Mouse (Mus musculus): ENCODE measurements at regions not wholly inside any gene's neighbourhood (a gene's known extent, or its start where the extent isn't known, plus 50 kb on each side); places are given as distances from the start of the nearest gene placed in this dataset.

GRCm38 (mm10) chr14:46144707-46145106 is 234.5 kb upstream of the Gm15217 start:
- WGBS = 53% methylated on average over 6 of the region's 6 CpGs
- Histone ChIP-seq H3K36me3 (ENCODE audit: control insufficient read depth, insufficient read depth, low read length) (no peaks in the 10 kb centered on the region), H3K27me3 (ENCODE audit: control insufficient read depth, insufficient read depth, low read length) (no peaks in the 10 kb centered on the region), H3K27ac (ENCODE audit: low read depth, low read length) (no peak overlapping the region), H3K4me1 (ENCODE audit: control insufficient read depth, insufficient read depth, low read length) (no peaks in the 10 kb centered on the region), H3K4me2 (replicated peaks; ENCODE audit: low read depth, low read length) (no peak overlapping the region), H3K4me3 (ENCODE audit: low read length) (no peak overlapping the region), H3K9ac (ENCODE audit: low read depth, low read length) (no peak overlapping the region), H3K9me3 (ENCODE audit: control insufficient read depth, low read length) (no peaks in the 10 kb centered on the region)
- no peak for ATAC-seq (ENCODE audit: low FRiP score, low TSS enrichment)

GRCm38 (mm10) chr14:46145584-46145983 is 233.6 kb upstream of the Gm15217 start:
- ATAC-seq (ENCODE audit: low FRiP score, low TSS enrichment) = no peak
- Histone ChIP-seq H3K36me3 (ENCODE audit: control insufficient read depth, insufficient read depth, low read length) (no peaks in the 10 kb centered on the region), H3K4me3 (ENCODE audit: low read length) (no peak overlapping the region), H3K27ac (ENCODE audit: low read depth, low read length) (no peak overlapping the region), H3K9ac (ENCODE audit: low read depth, low read length) (no peak overlapping the region), H3K4me1 (ENCODE audit: control insufficient read depth, insufficient read depth, low read length) (no peaks in the 10 kb centered on the region), H3K9me3 (ENCODE audit: control insufficient read depth, low read length) (no peaks in the 10 kb centered on the region), H3K4me2 (replicated peaks; ENCODE audit: low read depth, low read length) (no peak overlapping the region), H3K27me3 (ENCODE audit: control insufficient read depth, insufficient read depth, low read length) (no peaks in the 10 kb centered on the region)
- 42% methylated on average over 7 of the region's 7 CpGs for WGBS

DNA sequence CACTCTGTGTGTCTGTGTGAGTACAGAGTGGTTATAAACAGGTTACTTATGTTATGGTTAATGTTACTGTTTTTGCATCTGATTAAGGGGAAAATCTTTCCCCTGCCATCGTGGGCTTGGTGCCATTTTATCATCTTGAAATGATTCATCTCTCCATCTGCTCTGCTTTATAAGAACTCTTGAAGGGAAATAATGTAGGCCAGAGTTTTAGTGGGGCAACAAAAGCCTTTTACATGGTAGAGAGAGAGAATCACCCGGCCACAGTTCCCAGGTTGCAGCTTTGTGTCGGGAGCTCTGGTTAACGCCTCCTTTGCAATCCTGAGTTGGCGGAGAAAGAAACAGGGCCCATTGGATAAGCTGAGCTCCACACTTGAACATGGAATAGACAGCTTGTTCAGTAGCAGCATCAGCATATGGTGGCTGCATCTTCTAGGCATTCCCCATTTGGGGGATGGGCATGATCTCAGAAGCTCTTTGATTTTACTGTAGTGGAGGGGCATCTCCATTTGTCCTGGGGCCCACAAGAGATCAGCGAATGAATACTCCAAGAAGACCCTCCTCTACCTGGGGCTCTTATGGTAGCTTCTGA is 230.0 kb upstream of the Gm15217 start:
- Histone ChIP-seq H3K27ac (ENCODE audit: low read depth, low read length) (no peak overlapping the region), H3K36me3 (ENCODE audit: control insufficient read depth, insufficient read depth, low read length) (no peaks in the 10 kb centered on the region), H3K9me3 (ENCODE audit: control insufficient read depth, low read length) (no peaks in the 10 kb centered on the region), H3K9ac (ENCODE audit: low read depth, low read length) (no peak overlapping the region), H3K4me3 (ENCODE audit: low read length) (no peak overlapping the region), H3K4me2 (replicated peaks; ENCODE audit: low read depth, low read length) (no peak overlapping the region), H3K4me1 (ENCODE audit: control insufficient read depth, insufficient read depth, low read length) (no peaks in the 10 kb centered on the region), H3K27me3 (ENCODE audit: control insufficient read depth, insufficient read depth, low read length) (no peaks in the 10 kb centered on the region)
- WGBS = 75% methylated on average over 6 of the region's 6 CpGs
- no peak for ATAC-seq (ENCODE audit: low FRiP score, low TSS enrichment)

- no peaks in the 10 kb centered on the region for H3K4me1 ChIP-seq (ENCODE audit: control insufficient read depth, insufficient read depth, low read length)
- H3K9me3 ChIP-seq (ENCODE audit: control insufficient read depth, low read length) = no peaks in the 10 kb centered on the region
- no peak overlapping the region for H3K4me3 ChIP-seq (ENCODE audit: low read length)
- 60% methylated on average over 2 of the region's 2 CpGs for WGBS
- no peaks in the 10 kb centered on the region for H3K36me3 ChIP-seq (ENCODE audit: control insufficient read depth, insufficient read depth, low read length)
- H3K27me3 ChIP-seq (ENCODE audit: control insufficient read depth, insufficient read depth, low read length) = no peaks in the 10 kb centered on the region
- no peak overlapping the region for H3K27ac ChIP-seq (ENCODE audit: low read depth, low read length)
- H3K9ac ChIP-seq (ENCODE audit: low read depth, low read length) = no peak overlapping the region
- H3K4me2 ChIP-seq (replicated peaks; ENCODE audit: low read depth, low read length) = no peak overlapping the region
- no peak for ATAC-seq (ENCODE audit: low FRiP score, low TSS enrichment)
Measured at GRCm38 (mm10) chr14:46158741-46159140, 220.5 kb upstream of the Gm15217 start.

GRCm38 (mm10) chr14:46172181-46172874 is 206.9 kb upstream of the Gm15217 start:
- 64% methylated on average over 9 of the region's 9 CpGs for WGBS

GRCm38 (mm10) chr14:46172875-46173324 is 206.3 kb upstream of the Gm15217 start:
- WGBS = 28% methylated on average over 6 of the region's 6 CpGs
- no peak for ATAC-seq (ENCODE audit: low FRiP score, low TSS enrichment)

More at GRCm38 (mm10) chr14:46172181-46172874, 206.9 kb upstream of the Gm15217 start:
- no peaks in the 10 kb centered on the region for H3K9me3 ChIP-seq (ENCODE audit: control insufficient read depth, low read length)
- H3K4me1 ChIP-seq (ENCODE audit: control insufficient read depth, insufficient read depth, low read length) = no peaks in the 10 kb centered on the region
- no peak overlapping the region for H3K4me2 ChIP-seq (replicated peaks; ENCODE audit: low read depth, low read length)
- no peak overlapping the region for H3K4me3 ChIP-seq (ENCODE audit: low read length)
- no peak for ATAC-seq (ENCODE audit: low FRiP score, low TSS enrichment)
- no peaks in the 10 kb centered on the region for H3K27me3 ChIP-seq (ENCODE audit: control insufficient read depth, insufficient read depth, low read length)
- no peak overlapping the region for H3K9ac ChIP-seq (ENCODE audit: low read depth, low read length)
- no peaks in the 10 kb centered on the region for H3K36me3 ChIP-seq (ENCODE audit: control insufficient read depth, insufficient read depth, low read length)
- H3K27ac ChIP-seq (ENCODE audit: low read depth, low read length) = no peak overlapping the region

GRCm38 (mm10) chr14:46174386-46174785 is 204.8 kb upstream of the Gm15217 start:
- ATAC-seq (ENCODE audit: low FRiP score, low TSS enrichment) = no peak
- Histone ChIP-seq H3K27ac (ENCODE audit: low read depth, low read length) (no peak overlapping the region), H3K4me3 (ENCODE audit: low read length) (no peak overlapping the region), H3K9ac (ENCODE audit: low read depth, low read length) (no peak overlapping the region), H3K4me2 (replicated peaks; ENCODE audit: low read depth, low read length) (no peak overlapping the region), H3K36me3 (ENCODE audit: control insufficient read depth, insufficient read depth, low read length) (no peaks in the 10 kb centered on the region), H3K9me3 (ENCODE audit: control insufficient read depth, low read length) (no peaks in the 10 kb centered on the region), H3K4me1 (ENCODE audit: control insufficient read depth, insufficient read depth, low read length) (no peaks in the 10 kb centered on the region), H3K27me3 (ENCODE audit: control insufficient read depth, insufficient read depth, low read length) (no peaks in the 10 kb centered on the region)
- 44% methylated on average over 5 of the region's 5 CpGs for WGBS

More at GRCm38 (mm10) chr14:46172875-46173324, 206.3 kb upstream of the Gm15217 start:
- no peak overlapping the region for H3K27ac ChIP-seq (ENCODE audit: low read depth, low read length)
- no peaks in the 10 kb centered on the region for H3K4me1 ChIP-seq (ENCODE audit: control insufficient read depth, insufficient read depth, low read length)
- H3K9me3 ChIP-seq (ENCODE audit: control insufficient read depth, low read length) = no peaks in the 10 kb centered on the region
- H3K9ac ChIP-seq (ENCODE audit: low read depth, low read length) = no peak overlapping the region
- no peak overlapping the region for H3K4me3 ChIP-seq (ENCODE audit: low read length)
- no peak overlapping the region for H3K4me2 ChIP-seq (replicated peaks; ENCODE audit: low read depth, low read length)
- H3K27me3 ChIP-seq (ENCODE audit: control insufficient read depth, insufficient read depth, low read length) = no peaks in the 10 kb centered on the region
- H3K36me3 ChIP-seq (ENCODE audit: control insufficient read depth, insufficient read depth, low read length) = no peaks in the 10 kb centered on the region

DNA sequence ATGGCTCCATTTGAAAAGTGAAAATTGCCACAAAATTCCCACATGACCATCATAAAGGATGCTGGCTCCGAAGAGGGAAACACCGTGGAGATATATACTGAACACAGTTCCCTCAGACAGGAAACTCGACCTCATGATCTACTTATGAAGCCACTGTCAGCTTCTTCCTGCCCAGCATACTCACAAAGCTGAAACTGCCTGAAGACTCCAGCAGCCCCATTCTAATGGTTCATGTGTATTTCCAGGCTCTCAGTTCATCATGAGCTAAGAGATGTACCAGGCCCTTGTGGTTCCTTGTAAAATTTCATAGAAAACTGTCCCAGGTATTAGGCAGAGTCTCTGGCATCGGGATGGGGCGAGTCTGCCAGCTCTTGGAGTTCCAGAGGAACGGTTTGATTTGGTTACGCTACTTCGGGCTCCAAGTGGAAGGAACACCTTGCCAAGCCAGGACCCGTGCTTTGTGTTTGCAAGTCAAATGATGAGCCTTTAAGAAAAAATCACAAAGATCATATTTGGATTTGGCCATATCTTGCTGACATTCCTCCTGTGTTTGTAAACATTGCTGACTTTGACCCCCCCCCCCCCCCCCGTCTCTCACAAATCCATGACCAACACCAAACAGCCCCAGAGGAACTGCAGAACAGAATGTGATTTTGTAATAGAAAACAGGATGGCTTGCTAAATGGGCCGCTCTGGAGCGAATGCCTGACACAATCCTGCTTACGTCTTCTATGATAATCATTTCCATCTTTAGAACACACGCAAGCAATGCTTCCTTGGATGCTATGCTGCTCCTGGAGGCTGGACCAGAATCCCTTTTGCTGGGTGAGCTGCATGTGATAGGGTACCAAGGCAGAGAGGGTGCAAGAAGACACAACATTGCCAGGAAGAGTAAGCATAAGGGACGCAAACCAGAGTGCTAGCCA is 203.7 kb upstream of the Gm15217 start:
- Histone ChIP-seq H3K4me2 (replicated peaks; ENCODE audit: low read depth, low read length) (no peak overlapping the region), H3K4me3 (ENCODE audit: low read length) (no peak overlapping the region), H3K9ac (ENCODE audit: low read depth, low read length) (no peak overlapping the region), H3K36me3 (ENCODE audit: control insufficient read depth, insufficient read depth, low read length) (no peaks in the 10 kb centered on the region), H3K4me1 (ENCODE audit: control insufficient read depth, insufficient read depth, low read length) (no peaks in the 10 kb centered on the region), H3K9me3 (ENCODE audit: control insufficient read depth, low read length) (no peaks in the 10 kb centered on the region), H3K27me3 (ENCODE audit: control insufficient read depth, insufficient read depth, low read length) (no peaks in the 10 kb centered on the region), H3K27ac (ENCODE audit: low read depth, low read length) (no peak overlapping the region)
- ATAC-seq (ENCODE audit: low FRiP score, low TSS enrichment) = no peak
- 84% methylated on average over 15 of the region's 15 CpGs for WGBS

- Histone ChIP-seq H3K9ac (ENCODE audit: low read depth, low read length) (no peak overlapping the region), H3K4me1 (ENCODE audit: control insufficient read depth, insufficient read depth, low read length) (no peaks in the 10 kb centered on the region), H3K36me3 (ENCODE audit: control insufficient read depth, insufficient read depth, low read length) (no peaks in the 10 kb centered on the region), H3K4me3 (ENCODE audit: low read length) (no peak overlapping the region), H3K9me3 (ENCODE audit: control insufficient read depth, low read length) (no peaks in the 10 kb centered on the region), H3K4me2 (replicated peaks; ENCODE audit: low read depth, low read length) (no peak overlapping the region), H3K27me3 (ENCODE audit: control insufficient read depth, insufficient read depth, low read length) (no peaks in the 10 kb centered on the region), H3K27ac (ENCODE audit: low read depth, low read length) (no peak overlapping the region)
- ATAC-seq (ENCODE audit: low FRiP score, low TSS enrichment) = no peak
- 80% methylated on average over 1 of the region's 1 CpGs for WGBS
Measured at GRCm38 (mm10) chr14:46179024-46179423, 200.2 kb upstream of the Gm15217 start.

All from kidney, embryonic 14.5 days (tissue).